Mouse (Mus musculus): ENCODE results near the gene Ccdc15.

DNA sequence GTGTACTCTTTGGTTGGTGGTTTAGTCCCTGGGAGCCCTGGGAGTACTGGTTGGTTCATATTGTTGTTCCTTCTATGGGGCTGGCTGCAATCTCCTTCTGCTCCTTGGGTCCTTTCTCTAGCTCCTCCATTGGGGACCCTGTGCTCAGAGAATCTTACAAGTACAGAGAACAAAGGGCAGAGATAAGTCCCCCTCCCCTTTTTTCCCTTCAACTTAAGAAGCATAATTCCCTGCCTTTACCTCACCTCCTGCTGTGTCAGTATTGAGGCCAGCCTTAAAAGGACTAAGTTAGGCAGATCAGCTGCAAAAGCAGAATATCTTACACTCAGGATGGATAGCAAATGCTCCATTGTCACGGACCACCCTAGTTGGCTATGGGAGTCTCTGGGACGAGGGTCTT is 43.8 kb upstream of the Ccdc15 start:
- no peak for TF ChIP-seq POLR2A (IDR thresholded peaks at IDR 0.05; ENCODE audit: low read depth, low read length)
- TF ChIP-seq CTCF (IDR thresholded peaks at IDR 0.05; ENCODE audit: extremely low read depth, insufficient read length, insufficient replicate concordance, low read depth, low read length), result no peak

Data from small intestine, adult 2 months (tissue).